Mouse (Mus musculus) T-cell, adult 2 months (primary cell): ENCODE measurements around the gene Snrnp27.

Source experiments
- DNase-seq: peaks from one replicate; pipeline ENCODE4 v3.0.0; 2022; ENCODE audit warnings: low spot score

Snrnp27 gene

DNA sequence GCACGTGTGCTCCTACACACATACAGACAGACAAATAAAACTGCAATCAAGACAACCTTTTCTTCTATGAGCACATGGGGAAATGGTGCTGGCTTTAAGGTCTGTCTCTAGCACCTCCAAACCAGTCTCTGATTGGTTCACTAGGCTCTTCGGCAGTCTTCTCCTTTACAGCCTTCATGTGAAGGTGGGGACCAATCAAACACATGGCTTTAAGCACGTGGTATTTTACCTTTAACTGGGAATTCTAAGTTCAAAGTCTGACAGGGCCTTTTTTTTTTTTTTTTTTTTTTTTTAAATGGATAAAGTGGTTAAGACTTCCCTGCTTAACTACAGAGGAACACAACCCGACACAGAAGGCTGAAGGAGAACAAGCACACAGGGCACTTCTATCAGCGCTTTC, 19.2 kb downstream of the Snrnp27 start:
- no peak for DNase-seq

GRCm38 (mm10) chr6:86660161-86660877, 24.0 kb downstream of the Snrnp27 start:
- DNase-seq: no peak

GRCm38 (mm10) chr6:86658501-86658900, 25.8 kb downstream of the Snrnp27 start:
- no peak for DNase-seq

DNA sequence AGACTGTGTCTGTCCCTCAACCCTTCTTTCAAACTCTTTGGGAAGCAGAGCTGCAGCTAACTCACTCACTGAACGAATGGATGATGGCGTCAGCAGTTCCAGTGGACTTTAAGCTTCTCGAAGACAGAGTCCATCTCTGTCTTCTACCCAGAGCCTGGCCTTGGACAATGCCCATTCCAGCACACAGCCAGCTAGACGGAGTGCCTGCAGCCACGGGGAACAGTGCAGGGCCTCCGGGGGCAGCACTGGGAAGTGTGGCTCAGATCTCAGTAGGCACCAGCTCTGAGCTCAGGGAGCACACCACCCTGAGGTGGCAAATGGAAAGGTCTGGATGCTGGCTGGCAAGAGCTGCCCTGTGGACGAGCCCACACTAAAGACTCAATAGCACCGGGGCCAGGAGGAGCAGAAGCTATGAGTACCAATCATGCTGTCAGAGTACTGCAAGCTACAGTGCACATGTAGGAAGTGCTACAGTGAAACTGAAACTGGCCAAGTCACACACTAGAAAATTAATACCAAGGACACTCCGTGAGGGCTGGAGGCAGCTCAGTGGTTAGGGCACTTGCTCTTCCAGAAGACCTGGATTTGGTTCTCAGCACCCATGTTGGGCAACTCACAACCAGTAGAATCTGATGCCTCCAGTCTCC, 29.9 kb downstream of the Snrnp27 start:
- DNase-seq: no peak

- DNase-seq: no peak
These were observed 31.3 kb downstream of the Snrnp27 start for GRCm38 (mm10) chr6:86653026-86653425.

- DNase-seq: no peak
These were observed 38.2 kb downstream of the Snrnp27 start for GRCm38 (mm10) chr6:86646143-86646542.

DNA sequence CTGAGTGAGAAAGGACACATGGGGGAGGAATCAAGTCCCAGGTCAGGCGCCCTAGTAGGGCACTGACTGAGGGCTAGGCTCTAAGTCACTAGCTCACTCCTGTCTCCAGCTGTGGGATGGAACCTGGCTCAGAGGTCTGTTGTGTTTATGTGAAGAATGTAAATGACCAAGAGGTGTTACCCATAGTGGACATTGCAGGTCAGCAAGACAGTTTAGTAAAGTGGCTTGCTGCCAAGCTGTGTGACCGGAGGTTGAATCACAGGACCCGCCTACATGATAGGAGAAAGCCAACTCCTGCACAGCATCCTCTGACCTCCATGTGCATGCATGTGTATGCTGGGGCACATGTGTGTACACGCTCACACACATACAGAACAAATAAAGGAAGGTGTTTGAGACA, 38.8 kb downstream of the Snrnp27 start:
- no peak for DNase-seq

- DNase-seq: no peak
These were observed 39.4 kb downstream of the Snrnp27 start for GRCm38 (mm10) chr6:86644775-86645400.

DNA sequence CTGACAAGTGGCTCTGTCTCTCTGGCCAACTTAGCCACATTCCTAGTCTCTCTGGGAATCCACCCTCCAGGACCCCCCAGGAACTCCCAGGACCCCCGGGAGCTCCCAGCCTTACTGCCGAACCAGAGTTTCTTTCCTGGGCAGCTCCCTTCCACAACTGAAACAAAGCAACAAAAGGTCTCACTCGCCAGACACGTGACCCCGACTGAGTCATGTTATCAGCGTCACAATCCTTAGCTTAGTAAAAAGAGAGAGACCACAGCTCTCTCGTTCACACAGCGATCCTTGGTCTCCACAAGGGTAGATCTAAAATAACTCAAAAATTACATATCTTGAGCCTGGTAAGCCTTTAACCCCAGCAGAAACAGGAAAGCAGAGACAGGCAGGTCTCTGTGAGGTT, 42.6 kb downstream of the Snrnp27 start:
- no peak for DNase-seq

- DNase-seq: no peak
These were observed 43.5 kb downstream of the Snrnp27 start for GRCm38 (mm10) chr6:86640776-86641175.

GRCm38 (mm10) chr6:86640161-86640560, 44.2 kb downstream of the Snrnp27 start:
- no peak for DNase-seq

GRCm38 (mm10) chr6:86639180-86640160, 44.9 kb downstream of the Snrnp27 start:
- no peak for DNase-seq

- DNase-seq: no peak
These were observed 45.9 kb downstream of the Snrnp27 start for GRCm38 (mm10) chr6:86638434-86638833.

- DNase-seq: no peak
These were observed 46.5 kb downstream of the Snrnp27 start for GRCm38 (mm10) chr6:86637860-86638259.

- DNase-seq: no peak
These were observed 47.0 kb downstream of the Snrnp27 start for GRCm38 (mm10) chr6:86637171-86637835.

- DNase-seq: no peak
These were observed 47.8 kb downstream of the Snrnp27 start for GRCm38 (mm10) chr6:86636495-86636894.

DNA sequence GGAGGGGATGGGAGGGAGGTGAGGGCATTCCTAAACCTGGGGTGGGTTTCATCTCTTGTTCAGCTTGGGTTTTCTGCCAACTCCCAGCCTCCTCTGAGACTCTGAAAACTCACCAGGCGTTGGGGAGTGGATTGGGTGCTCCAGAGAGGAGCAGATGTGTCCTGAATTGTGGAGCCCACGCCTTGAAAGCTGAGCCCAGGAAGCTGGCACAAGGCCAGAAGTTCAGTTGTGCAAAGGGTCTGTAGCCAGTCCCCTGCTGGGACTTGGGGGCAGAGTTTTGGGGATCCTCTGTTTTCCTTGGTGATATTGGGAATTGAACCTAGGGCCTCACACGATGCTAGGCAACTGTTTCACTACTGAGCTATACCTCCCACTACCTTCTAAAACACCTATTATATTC, 54.2 kb downstream of the Snrnp27 start:
- DNase-seq: no peak

- DNase-seq: no peak
These were observed 56.4 kb downstream of the Snrnp27 start, which contains the start of gene Asprv1 for GRCm38 (mm10) chr6:86627946-86628345. Gene Asprv1, plus strand, starts transcription at chr6:86628164.
